Mouse (Mus musculus) MEL (cell line): Measurements from ENCODE around the gene Atp5e.

Source experiments
- CTCF ChIP-seq, 3 experiments: IDR thresholded peaks in 2 of 3; conservative IDR thresholded peaks in 1 of 3; 2 replicates each; pipeline ENCODE4 v1.5.1; 2011 to 2012; ENCODE audit warnings: low read length in 3 of 3, low read depth in 2 of 3, mild to moderate bottlenecking in 2 of 3, improper control_type of control experiment in 1 of 3, inconsistent platforms in 1 of 3, mixed read lengths in 1 of 3, moderate library complexity in 1 of 3; ENCODE audit not compliant: control insufficient read depth in 1 of 3, insufficient read depth in 1 of 3, poor library complexity in 1 of 3, severe bottlenecking in 1 of 3
- EP300 ChIP-seq, 2 experiments: IDR thresholded peaks; 2 replicates each; pipeline ENCODE4 v1.6.1; 2011; ENCODE audit warnings: improper control_type of control experiment in 2 of 2, low read length in 2 of 2, low read depth in 1 of 2, mild to moderate bottlenecking in 1 of 2
- POLR2A ChIP-seq, 2 experiments: IDR thresholded peaks; 2 replicates each; pipeline ENCODE4 v1.6.1; 2011 to 2012; ENCODE audit warnings: low read length in 2 of 2, mild to moderate bottlenecking in 2 of 2, control low read depth in 1 of 2, improper control_type of control experiment in 1 of 2, low read depth in 1 of 2, moderate library complexity in 1 of 2; ENCODE audit not compliant: control insufficient read depth in 1 of 2, insufficient read depth in 1 of 2, poor library complexity in 1 of 2

GRCm38 (mm10) chr2:174446492-174446891 lies 17.4 kb downstream of the Atp5e start:
- TF ChIP-seq POLR2A (IDR thresholded peaks at IDR 0.05; ENCODE audit: control insufficient read depth in 1 of 2, insufficient read depth in 1 of 2, low read depth in 1 of 2, low read length in 2 of 2, poor library complexity in 1 of 2) (no peak), CTCF (IDR thresholded peaks at IDR 0.05 in 2 of 3, conservative IDR thresholded peaks at IDR 0.05 in 1 of 3; ENCODE audit: control insufficient read depth in 1 of 3, insufficient read depth in 1 of 3, low read depth in 2 of 3, low read length in 3 of 3, poor library complexity in 1 of 3, severe bottlenecking in 1 of 3) (no peak), EP300 (IDR thresholded peaks at IDR 0.05; ENCODE audit: low read depth in 1 of 2, low read length in 2 of 2) (no peak)
